Mouse (Mus musculus): ENCODE measurements around the gene Hcn3. TPM values are rescaled to one million over a fixed set of nuclear protein-coding genes. Genes with fewer than 3 reads are reported as not detected.

The Hcn3 gene
- polyA plus RNA-seq, 1 experiment, result 0.47 TPM

DNA sequence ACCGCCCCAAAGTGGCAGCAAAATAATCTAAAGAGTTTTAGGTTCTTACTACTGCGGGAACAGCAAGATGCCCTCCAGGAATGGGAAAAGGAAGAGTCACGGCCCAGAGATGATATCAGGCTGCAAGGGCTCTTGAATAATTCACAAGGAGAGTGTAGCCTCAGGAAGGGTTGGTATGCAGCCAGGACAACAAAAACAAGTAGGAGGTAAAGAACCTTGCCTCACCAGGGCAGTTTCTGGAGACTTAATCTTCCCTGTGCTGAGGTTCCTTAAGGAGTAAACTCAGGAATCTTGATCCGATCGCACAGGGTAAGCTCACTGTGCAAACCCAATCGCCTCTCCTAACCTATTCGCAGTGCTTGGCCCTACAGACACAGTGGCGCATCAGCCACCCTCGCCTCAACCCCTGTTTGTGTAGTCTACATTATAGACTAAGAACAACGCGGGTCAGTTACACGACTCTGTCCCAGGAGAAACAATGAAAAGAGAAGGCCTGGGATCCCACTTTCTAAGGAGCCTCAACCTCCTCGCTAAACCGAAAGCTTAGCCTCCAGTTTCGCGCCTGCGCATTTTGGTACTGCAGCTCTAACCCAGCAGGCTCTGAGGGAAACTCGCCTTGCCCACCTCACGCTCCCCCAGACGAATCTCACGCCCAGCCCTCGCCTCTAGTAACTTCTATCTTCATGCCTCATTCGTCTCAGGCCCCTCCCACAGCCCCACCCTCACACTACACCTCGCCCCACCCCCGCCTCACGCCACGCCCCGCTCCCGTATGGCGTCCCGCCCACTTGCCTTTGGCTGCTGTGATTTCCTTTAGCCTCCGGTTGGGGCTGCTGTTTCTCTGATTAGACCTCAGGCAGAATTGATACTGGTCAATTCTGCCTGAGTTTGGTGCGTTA lies 36.2 kb upstream of the Hcn3 start:
- TF ChIP-seq CTCF (IDR thresholded peaks at IDR 0.05; ENCODE audit: low read depth, low read length), result no peak
- TF ChIP-seq POLR2A (IDR thresholded peaks at IDR 0.05; ENCODE audit: borderline replicate concordance, low read depth, low read length), result 0 out of 2 replicates have a peak, but pooled peaks have one; percentile 72
- peak overlapping the region; percentile 67 for H3K27ac ChIP-seq (ENCODE audit: insufficient read depth, low read depth, low read length)

DNA sequence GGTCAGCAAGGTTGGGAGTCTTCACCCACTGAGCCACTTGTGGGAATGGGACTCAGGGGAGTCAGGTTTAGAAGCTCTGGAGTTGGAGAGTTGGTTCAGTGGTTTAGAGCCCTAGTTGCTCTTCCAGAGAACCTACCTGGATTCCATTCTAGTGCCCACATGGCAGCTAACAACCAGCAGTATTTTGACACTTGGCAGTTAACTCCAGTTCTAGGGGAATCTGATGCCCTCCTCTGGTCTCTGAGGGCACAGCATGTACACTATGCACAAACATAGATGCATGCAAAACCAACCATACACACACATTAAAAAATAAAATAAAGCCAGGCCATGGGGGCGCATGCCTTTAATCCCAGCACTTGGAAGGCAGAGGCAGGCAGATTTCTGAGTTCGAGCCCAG lies 33.9 kb upstream of the Hcn3 start:
- H3K27ac ChIP-seq (ENCODE audit: insufficient read depth, low read depth, low read length), result no peak overlapping the region
- H3K4me1 ChIP-seq (ENCODE audit: control insufficient read depth, insufficient read depth, low read length), result peaks cover 4% of the 10 kb centered on the region; the same call in 1 of the 2 replicates
- no peak overlapping the region for H3K4me3 ChIP-seq (ENCODE audit: insufficient read depth, low read length)
- no peak for TF ChIP-seq POLR2A (IDR thresholded peaks at IDR 0.05; ENCODE audit: borderline replicate concordance, low read depth, low read length)
- TF ChIP-seq CTCF (IDR thresholded peaks at IDR 0.05; ENCODE audit: low read depth, low read length), result no peak

More for the DNA sequence above, 36.2 kb upstream of the Hcn3 start:
- Histone ChIP-seq H3K4me1 (ENCODE audit: control insufficient read depth, insufficient read depth, low read length) (peaks cover 8% of the 10 kb centered on the region), H3K4me3 (ENCODE audit: insufficient read depth, low read length) (peak overlapping the region; percentile 67)

- Histone ChIP-seq H3K4me1 (ENCODE audit: control insufficient read depth, insufficient read depth, low read length) (peaks cover 4% of the 10 kb centered on the region; the same call in 1 of the 2 replicates), H3K4me3 (ENCODE audit: insufficient read depth, low read length) (no peak overlapping the region), H3K27ac (ENCODE audit: insufficient read depth, low read depth, low read length) (no peak overlapping the region)
- TF ChIP-seq POLR2A (IDR thresholded peaks at IDR 0.05; ENCODE audit: borderline replicate concordance, low read depth, low read length) (no peak), CTCF (IDR thresholded peaks at IDR 0.05; ENCODE audit: low read depth, low read length) (no peak)
These were observed 33.4 kb upstream of the Hcn3 start for GRCm38 (mm10) chr3:89193351-89193750.

DNA sequence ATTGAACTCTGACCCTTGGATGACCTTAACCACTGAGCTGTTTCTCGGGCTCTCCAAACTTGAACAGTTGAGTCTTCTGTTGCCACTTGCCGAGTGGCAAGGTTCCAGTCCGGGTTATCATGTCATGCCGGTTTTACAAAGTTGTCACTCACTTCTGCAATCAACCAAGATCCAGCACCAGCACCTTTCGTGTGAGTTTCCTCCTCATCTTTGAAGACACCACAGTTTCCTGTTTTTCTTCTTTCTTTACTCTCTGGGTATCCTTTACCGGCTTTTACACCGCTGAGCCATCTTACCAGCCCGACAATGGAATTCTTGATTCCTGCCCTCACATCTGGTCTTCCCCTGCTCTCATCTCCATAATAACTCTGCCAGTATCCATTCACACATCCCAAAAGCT lies 30.4 kb upstream of the Hcn3 start:
- no peak overlapping the region for H3K4me3 ChIP-seq (ENCODE audit: insufficient read depth, low read length)
- H3K27ac ChIP-seq (ENCODE audit: insufficient read depth, low read depth, low read length), result no peak overlapping the region

DNA sequence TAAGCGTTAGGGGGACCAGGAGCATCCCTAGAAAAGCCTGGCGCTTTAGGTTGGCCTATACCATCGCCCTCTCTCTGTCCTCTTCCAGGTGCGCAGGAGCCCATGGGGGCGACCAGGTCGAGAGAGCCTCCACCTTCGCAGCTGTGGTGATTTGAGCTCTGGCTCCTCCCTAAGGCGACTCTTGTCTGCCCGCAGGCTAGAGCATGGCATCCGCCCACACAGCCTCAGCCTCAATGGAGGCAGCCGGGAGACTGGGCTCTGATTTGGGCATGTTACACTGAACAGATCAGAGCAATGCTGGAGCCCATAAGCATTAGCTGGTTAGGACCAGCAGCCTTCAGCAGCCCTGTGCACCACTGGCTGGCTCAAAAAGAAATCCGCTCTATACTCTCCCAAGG lies 28.5 kb upstream of the Hcn3 start:
- Histone ChIP-seq H3K4me3 (ENCODE audit: insufficient read depth, low read length) (no peak overlapping the region), H3K27ac (ENCODE audit: insufficient read depth, low read depth, low read length) (no peak overlapping the region), H3K4me1 (ENCODE audit: control insufficient read depth, insufficient read depth, low read length) (no peaks in the 10 kb centered on the region)
- TF ChIP-seq CTCF (IDR thresholded peaks at IDR 0.05; ENCODE audit: low read depth, low read length), result no peak
- TF ChIP-seq POLR2A (IDR thresholded peaks at IDR 0.05; ENCODE audit: borderline replicate concordance, low read depth, low read length), result no peak

More for the DNA sequence above, 30.4 kb upstream of the Hcn3 start:
- no peaks in the 10 kb centered on the region for H3K4me1 ChIP-seq (ENCODE audit: control insufficient read depth, insufficient read depth, low read length)
- no peak for TF ChIP-seq CTCF (IDR thresholded peaks at IDR 0.05; ENCODE audit: low read depth, low read length)
- TF ChIP-seq POLR2A (IDR thresholded peaks at IDR 0.05; ENCODE audit: borderline replicate concordance, low read depth, low read length), result no peak

- Histone ChIP-seq H3K4me1 (ENCODE audit: control insufficient read depth, insufficient read depth, low read length) (no peaks in the 10 kb centered on the region), H3K27ac (ENCODE audit: insufficient read depth, low read depth, low read length) (no peak overlapping the region), H3K4me3 (ENCODE audit: insufficient read depth, low read length) (no peak overlapping the region)
- no peak for TF ChIP-seq CTCF (IDR thresholded peaks at IDR 0.05; ENCODE audit: low read depth, low read length)
- TF ChIP-seq POLR2A (IDR thresholded peaks at IDR 0.05; ENCODE audit: borderline replicate concordance, low read depth, low read length), result no peak
These were observed 27.9 kb upstream of the Hcn3 start for GRCm38 (mm10) chr3:89187690-89188477.

DNA sequence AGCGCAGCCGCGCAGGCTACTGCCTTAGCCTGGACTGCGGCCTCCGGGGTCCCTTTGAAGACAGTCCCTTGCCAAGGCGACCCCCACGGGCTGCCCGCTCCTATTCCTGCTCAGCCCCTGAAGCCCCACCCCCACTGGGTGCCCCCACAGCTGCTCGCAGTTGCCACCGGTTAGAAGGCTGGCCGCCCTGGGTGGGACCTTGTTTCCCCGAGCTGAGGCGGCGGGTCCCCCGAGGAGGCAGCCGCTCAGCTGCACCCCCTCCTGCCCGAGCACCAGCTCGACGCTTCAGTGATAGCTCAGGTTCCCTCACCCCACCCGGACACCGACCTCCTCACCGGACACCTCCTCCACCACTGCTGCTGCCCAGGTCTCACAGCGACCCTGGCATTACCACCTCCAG lies 27.2 kb upstream of the Hcn3 start:
- no peak overlapping the region for H3K27ac ChIP-seq (ENCODE audit: insufficient read depth, low read depth, low read length)
- no peaks in the 10 kb centered on the region for H3K4me1 ChIP-seq (ENCODE audit: control insufficient read depth, insufficient read depth, low read length)
- TF ChIP-seq CTCF (IDR thresholded peaks at IDR 0.05; ENCODE audit: low read depth, low read length) (no peak), POLR2A (IDR thresholded peaks at IDR 0.05; ENCODE audit: borderline replicate concordance, low read depth, low read length) (no peak)
- H3K4me3 ChIP-seq (ENCODE audit: insufficient read depth, low read length), result no peak overlapping the region

GRCm38 (mm10) chr3:89183959-89184315 lies 23.9 kb upstream of the Hcn3 start:
- H3K27ac ChIP-seq (ENCODE audit: insufficient read depth, low read depth, low read length), result no peak overlapping the region
- H3K4me3 ChIP-seq (ENCODE audit: insufficient read depth, low read length), result no peak overlapping the region
- peaks cover under 1% of the 10 kb centered on the region for H3K4me1 ChIP-seq (ENCODE audit: control insufficient read depth, insufficient read depth, low read length)
- no peak for TF ChIP-seq POLR2A (IDR thresholded peaks at IDR 0.05; ENCODE audit: borderline replicate concordance, low read depth, low read length)
- TF ChIP-seq CTCF (IDR thresholded peaks at IDR 0.05; ENCODE audit: low read depth, low read length), result no peak

DNA sequence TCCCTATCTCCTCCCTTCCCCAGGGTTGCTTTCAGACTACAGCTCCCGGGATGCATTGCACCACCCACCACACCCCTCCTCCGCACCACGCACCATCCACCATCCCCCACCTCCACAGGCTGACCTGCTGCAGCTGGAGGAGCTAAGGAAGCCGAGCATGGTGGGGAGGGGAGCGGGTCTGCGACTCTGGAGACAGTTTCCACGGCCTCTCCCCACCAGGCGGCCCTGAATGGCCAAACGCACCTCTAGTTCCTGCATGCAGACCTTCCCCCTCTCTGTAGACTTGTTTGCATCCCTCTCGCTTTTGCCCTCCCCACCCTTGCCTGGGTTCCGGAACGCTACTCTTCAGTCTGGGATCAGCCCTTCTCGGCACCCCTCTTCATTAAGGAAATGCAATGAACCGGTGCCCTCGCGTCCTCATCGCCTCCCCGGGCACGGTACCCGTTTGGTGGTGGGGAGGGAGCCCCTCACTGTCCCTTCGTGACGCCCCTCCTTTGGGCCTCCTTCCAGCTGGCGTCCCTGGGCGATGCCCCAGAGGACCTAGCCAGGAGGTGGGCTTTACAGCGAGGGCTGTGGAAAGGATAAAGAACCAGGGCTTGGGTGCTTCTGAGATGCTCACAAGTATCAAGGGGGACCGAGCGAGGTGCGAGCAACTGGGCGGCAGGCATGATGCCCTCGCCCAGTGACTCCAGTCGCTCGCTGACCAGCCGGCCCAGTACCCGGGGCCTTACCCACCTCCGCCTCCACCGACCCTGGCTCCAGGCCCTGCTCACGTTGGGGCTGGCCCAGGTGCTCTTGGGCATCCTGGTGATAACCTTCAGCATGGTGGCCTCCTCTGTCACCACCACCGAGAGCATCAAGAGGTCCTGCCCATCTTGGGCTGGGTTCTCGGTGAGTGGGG lies 23.3 kb upstream of the Hcn3 start, which contains the start of gene Fam189b:
Gene Fam189b, plus strand, starts transcription at position 86 of the 901 bp plus-strand sequence.
- Histone ChIP-seq H3K4me1 (ENCODE audit: control insufficient read depth, insufficient read depth, low read length) (peaks cover 4% of the 10 kb centered on the region), H3K27ac (ENCODE audit: insufficient read depth, low read depth, low read length) (no peak within 1 kb of the TSS), H3K4me3 (ENCODE audit: insufficient read depth, low read length) (peak within 1 kb of the TSS; percentile 49)
- TF ChIP-seq POLR2A (IDR thresholded peaks at IDR 0.05; ENCODE audit: borderline replicate concordance, low read depth, low read length), result no peak
